9 mouse cellular contexts compared by ENCODE assay signal in genomic region chr4:89282036-89282566, GRCm38 (mm10). TPM values are rescaled to one million over a fixed set of nuclear protein-coding genes. Genes with fewer than 3 reads are reported as not detected.
DNase-seq lines count a peak whose midpoint lies in the region; ATAC-seq and TF ChIP-seq lines count a peak whose summit lies in the region.
"Had no signal": no experiment of that assay in that cellular context is flagged by ENCODE, and none has a peak within 500 bp of the region (broad histone marks: within the 10 kb centered on the region; RNA-seq: fewer than 3 reads in every experiment).

No protein-coding gene starts in this region.

- H3K27me3 ChIP-seq in kidney, adult 2 months (replicated peaks; ENCODE audit: control insufficient read depth, insufficient read depth, low read length): peaks cover 4% of the 10 kb centered on the region; the same call in 1 of the 2 replicates
- peaks cover 87% of the 10 kb centered on the region for H3K27me3 ChIP-seq in hindbrain, embryonic 12.5 days
- peaks cover 76% of the 10 kb centered on the region for H3K27me3 ChIP-seq in lung, embryonic 14.5 days (ENCODE audit: insufficient read depth, low read length)

- ATAC-seq in hindbrain, embryonic 12.5 days (ENCODE audit: low FRiP score): peak; percentile 83
- peak; percentile 87 for ATAC-seq in lung, embryonic 14.5 days (ENCODE audit: insufficient read depth)
- no peak for ATAC-seq in frontal cortex, adult (ENCODE audit: low TSS enrichment)

- H3K9ac ChIP-seq in hindbrain, embryonic 12.5 days: no peak overlapping the region
- no peak overlapping the region for H3K9ac ChIP-seq in lung, embryonic 14.5 days

- no peak overlapping the region for H3K4me3 ChIP-seq in kidney, adult 2 months (ENCODE audit: insufficient read depth, low read depth, low read length)
- H3K4me3 ChIP-seq in hindbrain, embryonic 12.5 days: no peak overlapping the region
- H3K4me3 ChIP-seq in lung, embryonic 14.5 days (ENCODE audit: low read depth, low read length): no peak overlapping the region

- no peak for TF ChIP-seq POLR2A in kidney, adult 2 months (IDR thresholded peaks at IDR 0.05; ENCODE audit: low read depth, low read length)

- 0 out of 2 replicates have a peak, but pooled peaks have one; percentile 10 for TF ChIP-seq CTCF in kidney, adult 2 months (conservative IDR thresholded peaks at IDR 0.05; ENCODE audit: insufficient read depth, insufficient read length, low read depth, low read length)
- 0 out of 2 replicates have a peak, but pooled peaks have one; percentile 27 for TF ChIP-seq CTCF in lung, embryonic 14.5 days (IDR thresholded peaks at IDR 0.05; ENCODE audit: low read depth)

- 3% methylated on average over 25 of the region's 25 CpGs for WGBS in kidney, adult 2 months
- WGBS in hindbrain, embryonic 12.5 days: under 1% methylated on average over 25 of the region's 25 CpGs
- WGBS in lung, embryonic 14.5 days: 2% methylated on average over 25 of the region's 25 CpGs

- no peak overlapping the region for H3K4me2 ChIP-seq in hindbrain, embryonic 12.5 days (replicated peaks)
- H3K4me2 ChIP-seq in lung, embryonic 14.5 days: peak overlapping the region; percentile 23; the same call in 1 of the 2 replicates

- H3K27ac ChIP-seq in kidney, adult 2 months (ENCODE audit: insufficient read depth, low read depth, low read length): no peak overlapping the region
- H3K27ac ChIP-seq in hindbrain, embryonic 12.5 days: no peak overlapping the region
- no peak overlapping the region for H3K27ac ChIP-seq in lung, embryonic 14.5 days (ENCODE audit: low read depth)

- no peaks in the 10 kb centered on the region for H3K36me3 ChIP-seq in kidney, adult 2 months (ENCODE audit: control insufficient read depth, insufficient read depth, low read length)
- no peaks in the 10 kb centered on the region for H3K36me3 ChIP-seq in hindbrain, embryonic 12.5 days
- H3K36me3 ChIP-seq in lung, embryonic 14.5 days (ENCODE audit: insufficient read depth): no peaks in the 10 kb centered on the region

- H3K9me3 ChIP-seq in hindbrain, embryonic 12.5 days (replicated peaks): no peaks in the 10 kb centered on the region
- no peaks in the 10 kb centered on the region for H3K9me3 ChIP-seq in lung, embryonic 14.5 days (ENCODE audit: low read depth, low read length)

- no peak for DNase-seq in kidney, adult 2 months
- no peak for DNase-seq in kidney, adult 18-20 months
- peak; percentile 71 for DNase-seq in embryo, embryonic 11 days
- peak; percentile 49 for DNase-seq in lung, embryonic 14.5 days
- peak; percentile 72 for DNase-seq in retina, embryonic 14.5 days (ENCODE audit: low spot score)
- DNase-seq in right cerebral cortex, postnatal 14 days: no peak

- no peaks in the 10 kb centered on the region; the same call in 1 of the 2 replicates for H3K4me1 ChIP-seq in kidney, adult 2 months (ENCODE audit: control insufficient read depth, insufficient read depth, low read length)
- H3K4me1 ChIP-seq in hindbrain, embryonic 12.5 days: 0 out of 2 replicates have a peak, but pooled peaks cover 6% of the 10 kb centered on the region
- no peaks in the 10 kb centered on the region for H3K4me1 ChIP-seq in lung, embryonic 14.5 days (ENCODE audit: insufficient read depth)

RNA-seq across cellular contexts. Expression of gene Cdkn2a, which starts 12.4 kb away (rescaled TPM):
- polyA plus RNA-seq in kidney, adult 2 months (2012; rRNA removed): 0.15 and 0.39 TPM in 2 replicates
- polyA plus RNA-seq in hindbrain, embryonic 12.5 days (2016; fragmentation: Nextera tagmentation; extraction: Ambion mirVana): not detected in 2 replicates
- not detected in 2 replicates for polyA plus RNA-seq in lung, embryonic 14.5 days (2014; fragmentation: Nextera tagmentation; extraction: Ambion mirVana)
- polyA plus RNA-seq: liver, embryonic 16.5 days had no signal

RNA-seq across cellular contexts. Expression of gene Cdkn2b, which starts 28.7 kb away (rescaled TPM):
- 5.1 and 7.2 TPM in 2 replicates for polyA plus RNA-seq in kidney, adult 2 months (2012; rRNA removed)
- polyA plus RNA-seq in hindbrain, embryonic 12.5 days (2016; fragmentation: Nextera tagmentation; extraction: Ambion mirVana): 1.1 and 1.5 TPM in 2 replicates
- 1.5 TPM in 2 replicates for polyA plus RNA-seq in lung, embryonic 14.5 days (2014; fragmentation: Nextera tagmentation; extraction: Ambion mirVana)

Comparison
In these comparisons a context has a peak if more than half of its experiments do, and no peak if none do; other contexts are left out.
1. DNase-seq: peak in embryo, embryonic 11 days (single experiment), lung, embryonic 14.5 days (single experiment) and retina, embryonic 14.5 days (single experiment); none in kidney, adult 2 months (single experiment), kidney, adult 18-20 months (single experiment) and right cerebral cortex, postnatal 14 days (single experiment).